Mouse (Mus musculus): ENCODE measurements around the gene Tvp23a.

Tvp23a gene

DNA sequence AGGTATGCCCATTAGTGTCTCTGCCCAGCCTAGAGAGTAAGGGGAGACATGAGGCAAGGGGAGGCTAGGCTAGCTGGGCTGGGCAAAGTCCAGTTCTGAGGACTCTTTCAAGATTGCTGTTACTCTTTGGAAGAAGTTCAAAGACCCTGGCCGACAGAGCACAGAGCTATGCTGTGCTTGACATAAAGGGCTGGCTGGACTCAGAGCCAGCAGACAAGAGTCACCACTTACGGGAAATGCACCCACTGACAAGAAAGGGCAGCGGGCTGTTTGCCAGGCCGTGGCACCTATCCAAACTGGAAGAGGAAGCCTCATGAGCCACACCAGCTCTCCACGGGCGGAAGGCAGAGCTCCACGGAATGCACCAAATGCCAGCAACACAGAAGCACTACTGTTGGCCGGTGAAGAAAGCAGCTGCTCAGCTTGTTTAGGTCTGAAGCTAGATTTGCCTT, 5.3 kb upstream of the Tvp23a start:
- DNase-seq = peak; percentile 20

DNA sequence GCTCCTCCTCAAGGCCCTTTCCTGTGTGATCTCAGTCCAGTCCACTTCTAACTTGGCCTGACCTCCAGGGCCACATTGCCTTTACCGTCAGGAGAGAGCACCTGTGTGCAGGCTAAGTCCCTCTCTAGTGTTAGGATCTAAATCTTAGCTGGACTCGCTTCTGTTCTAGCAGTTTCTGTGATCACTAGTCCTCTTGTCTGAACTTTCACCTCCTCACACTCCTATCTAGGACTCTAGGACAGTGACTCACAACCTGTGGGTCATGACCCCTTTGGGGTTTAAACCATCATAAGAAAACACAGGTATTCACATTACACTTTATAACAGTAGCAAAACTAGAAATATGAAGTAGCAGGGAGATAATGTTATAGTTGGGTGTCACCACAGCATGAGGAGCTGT, 4.7 kb upstream of the Tvp23a start:
- DNase-seq = no peak

DNA sequence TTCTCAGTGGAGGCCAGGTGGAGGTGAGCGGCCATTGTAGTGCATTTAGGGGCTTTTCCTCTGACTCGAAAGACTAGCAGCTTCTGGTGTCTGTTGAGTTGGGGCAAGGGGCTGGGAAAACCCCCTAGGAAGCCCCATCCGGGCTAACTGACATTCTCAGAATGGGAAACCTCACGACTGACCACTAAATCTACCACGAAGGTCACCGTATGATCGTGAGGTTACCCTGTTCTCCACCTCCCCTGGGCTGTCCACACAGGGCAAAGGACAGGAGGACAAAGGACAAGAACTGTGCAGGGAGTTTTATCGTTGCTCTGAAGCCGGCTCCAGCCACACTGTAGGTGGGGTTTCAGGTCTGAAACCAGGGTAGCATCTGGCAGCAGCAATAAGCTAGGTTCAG, 1.8 kb upstream of the Tvp23a start:
- no peak for DNase-seq

DNA sequence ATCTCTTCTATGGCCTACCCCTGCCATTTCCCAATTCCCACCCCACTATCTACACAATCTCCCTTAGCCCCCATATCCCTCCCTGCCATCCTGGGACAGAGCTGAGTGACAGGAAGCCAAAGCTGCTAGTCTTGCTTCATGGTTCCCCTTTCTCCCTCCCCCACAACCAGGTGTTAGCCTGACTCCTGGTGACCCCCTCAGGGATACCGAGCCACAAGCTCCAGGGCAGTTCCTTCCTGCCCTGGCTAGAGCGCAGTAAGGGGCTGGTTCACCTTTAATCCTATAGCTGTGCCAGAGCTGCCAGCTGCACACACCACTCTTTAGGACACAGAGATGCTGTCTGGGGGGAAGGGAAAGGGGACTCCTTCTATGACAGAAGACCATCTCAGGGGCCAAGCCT, 619 bp upstream of the Tvp23a start:
- DNase-seq = peak; percentile 8

DNA sequence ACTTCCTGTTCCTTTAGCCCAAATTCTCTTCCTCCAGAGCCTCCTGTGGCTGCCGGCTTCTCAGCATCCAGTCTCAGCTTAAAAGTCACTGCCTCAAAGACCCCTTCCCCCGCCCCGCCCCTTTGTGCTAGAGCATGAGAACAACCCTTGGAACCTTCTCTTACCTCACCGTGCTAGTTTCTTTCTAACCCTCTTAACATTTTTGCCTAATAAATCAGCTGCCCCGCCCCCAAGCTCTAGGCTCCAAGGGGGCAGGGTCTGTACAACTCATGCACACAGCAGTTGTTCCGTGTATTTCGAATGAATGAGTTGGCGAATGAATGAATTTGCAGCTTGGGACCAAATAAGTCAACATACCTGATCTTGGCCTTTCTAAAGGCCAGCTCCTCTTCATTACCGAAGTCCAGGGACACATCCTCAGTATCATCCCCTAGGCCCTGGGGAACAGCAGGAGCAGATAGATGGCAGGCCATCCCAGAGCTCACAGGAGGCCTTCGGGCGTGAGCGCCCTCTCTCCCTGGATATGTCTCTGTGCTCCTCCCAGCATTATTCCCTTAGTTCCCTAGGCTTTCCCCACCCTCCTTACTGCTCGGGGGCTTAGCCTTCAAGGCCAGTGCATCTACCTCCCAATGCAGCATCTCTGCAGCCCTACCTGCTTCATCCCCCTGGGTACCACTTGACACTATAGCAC, 444 bp downstream of the Tvp23a start:
- DNase-seq = no peak

DNA sequence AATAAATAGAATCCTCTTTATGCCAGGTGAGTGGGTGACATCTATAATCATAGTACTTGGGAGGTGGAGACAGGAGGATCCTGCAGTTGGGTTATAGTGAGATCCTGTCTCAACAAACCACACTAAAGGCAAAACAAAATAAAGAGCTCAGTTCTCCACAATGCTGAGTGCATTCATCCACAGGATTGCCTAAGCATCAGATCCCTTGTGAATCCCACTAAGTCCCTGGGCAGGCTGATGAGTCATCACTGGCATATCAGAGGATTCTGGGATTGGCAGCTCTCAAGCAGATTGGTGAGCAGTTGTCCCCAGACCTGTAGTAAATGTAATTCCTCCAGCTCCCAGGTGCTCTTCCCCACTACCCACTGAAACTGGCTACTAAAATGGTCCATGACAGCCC, 3.4 kb downstream of the Tvp23a start:
- no peak for DNase-seq

DNA sequence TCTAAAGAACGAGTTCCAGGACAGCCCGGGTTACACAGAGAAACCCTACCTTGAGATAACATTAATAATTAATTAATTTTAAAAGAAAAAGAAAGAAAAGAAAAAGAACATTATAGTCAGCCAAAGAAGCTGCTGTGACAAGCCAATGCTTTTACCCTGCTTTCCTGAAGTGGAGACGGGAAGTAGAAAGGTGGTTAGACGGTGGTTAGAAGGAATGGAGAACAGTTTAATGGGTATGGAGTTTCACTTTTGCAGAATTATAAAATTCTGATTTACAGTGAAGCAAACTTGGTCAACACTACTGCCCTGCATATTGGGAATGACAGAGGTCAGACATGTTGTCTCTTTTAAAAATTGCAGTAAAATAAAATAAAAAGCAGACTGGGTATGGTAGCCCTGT, 5.4 kb downstream of the Tvp23a start:
- DNase-seq = no peak

DNA sequence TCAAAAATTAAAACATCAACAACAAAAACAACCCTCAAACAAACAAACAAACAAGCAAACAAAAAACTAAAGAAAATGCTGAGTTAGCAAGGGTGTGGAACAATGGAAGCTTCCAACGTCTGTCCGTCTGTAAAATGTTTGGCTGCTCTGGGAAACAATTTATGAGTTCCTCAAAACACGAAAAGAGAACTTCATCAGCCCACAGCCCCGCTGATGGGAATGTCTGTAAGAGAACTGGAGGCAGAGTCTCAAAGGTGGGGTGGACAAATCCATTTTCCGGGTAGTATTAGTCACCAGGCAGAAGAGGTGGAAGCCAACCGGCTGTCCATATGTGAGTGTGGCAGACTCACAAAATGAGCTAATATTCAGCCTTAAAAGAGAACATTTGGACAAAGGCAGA, 5.8 kb downstream of the Tvp23a start:
- no peak for DNase-seq

DNA sequence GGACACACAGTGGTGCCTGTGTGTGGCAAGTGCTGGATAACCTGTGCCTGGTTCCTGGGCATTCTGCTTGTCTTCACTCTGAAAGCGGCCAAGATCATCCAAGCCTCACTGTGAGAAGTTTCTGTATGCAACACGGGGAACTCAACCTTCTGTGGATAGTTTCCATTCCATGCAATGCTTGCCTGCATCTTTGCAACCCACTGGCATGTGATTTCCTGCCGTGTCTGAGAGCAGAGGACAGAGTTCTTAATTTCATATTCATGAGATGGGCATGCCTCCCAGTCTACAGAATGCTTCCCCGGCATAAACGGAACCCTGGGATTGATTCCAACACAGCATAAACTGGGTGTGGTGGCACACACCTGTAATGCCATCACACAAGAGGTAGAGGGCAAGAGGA, 9.1 kb downstream of the Tvp23a start:
- DNase-seq = no peak

DNA sequence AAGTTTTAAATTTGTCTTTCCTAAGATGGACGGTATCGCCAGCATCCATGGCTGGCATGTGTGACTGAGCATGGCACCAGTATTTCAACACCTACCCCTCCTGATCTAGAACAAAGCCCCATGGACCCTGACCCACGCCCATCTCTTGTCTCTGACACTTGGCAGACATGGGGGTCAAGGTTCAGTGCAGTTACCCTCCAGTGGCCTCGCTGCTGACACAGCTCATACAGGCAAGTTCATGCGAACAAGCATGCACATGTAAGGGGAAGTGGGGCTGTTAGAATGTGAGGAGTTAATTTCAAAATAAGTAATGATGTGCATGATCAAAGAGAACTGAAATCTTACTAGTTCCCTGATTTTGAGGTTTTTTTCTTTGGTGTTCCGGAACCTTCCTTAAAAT, 11.0 kb downstream of the Tvp23a start:
- no peak for DNase-seq

DNA sequence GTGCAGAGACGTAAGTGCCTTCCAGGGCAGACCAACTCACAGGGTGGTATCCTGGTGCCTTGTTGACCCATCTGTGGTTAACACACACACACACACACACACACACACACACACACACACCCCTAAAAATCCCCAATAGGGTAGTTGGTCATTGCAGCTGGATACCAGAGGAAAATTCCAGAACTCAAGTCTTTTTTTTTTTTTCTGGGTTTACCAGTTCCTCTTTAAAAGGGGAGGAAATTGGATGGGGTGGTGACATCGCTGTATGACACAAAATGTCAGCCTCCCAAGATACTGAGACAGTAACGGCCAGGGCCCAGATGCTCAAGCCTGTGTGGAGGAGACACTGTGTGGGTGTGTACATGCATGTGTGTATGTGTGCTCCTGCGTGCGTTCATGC, 13.8 kb downstream of the Tvp23a start:
- no peak for DNase-seq

DNA sequence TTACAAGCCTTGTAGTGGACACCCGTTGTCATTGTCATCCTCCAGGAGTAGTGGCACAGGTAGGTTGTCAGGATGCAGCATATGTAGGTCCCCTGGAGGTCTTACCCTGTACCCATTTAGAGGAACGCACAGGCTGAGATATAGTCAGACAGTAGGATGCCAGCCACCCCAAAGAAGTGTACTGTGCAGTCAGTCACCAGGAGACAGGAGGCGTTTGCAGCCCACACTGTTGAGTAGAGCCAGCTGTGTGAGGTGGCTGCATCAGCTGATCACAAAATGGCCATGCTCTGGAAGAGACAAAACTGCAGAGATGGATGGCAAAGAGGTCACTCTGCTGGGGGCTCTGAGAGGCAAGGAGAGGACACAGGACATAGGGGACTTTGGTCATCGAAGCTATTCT, 14.8 kb downstream of the Tvp23a start:
- no peak for DNase-seq

DNA sequence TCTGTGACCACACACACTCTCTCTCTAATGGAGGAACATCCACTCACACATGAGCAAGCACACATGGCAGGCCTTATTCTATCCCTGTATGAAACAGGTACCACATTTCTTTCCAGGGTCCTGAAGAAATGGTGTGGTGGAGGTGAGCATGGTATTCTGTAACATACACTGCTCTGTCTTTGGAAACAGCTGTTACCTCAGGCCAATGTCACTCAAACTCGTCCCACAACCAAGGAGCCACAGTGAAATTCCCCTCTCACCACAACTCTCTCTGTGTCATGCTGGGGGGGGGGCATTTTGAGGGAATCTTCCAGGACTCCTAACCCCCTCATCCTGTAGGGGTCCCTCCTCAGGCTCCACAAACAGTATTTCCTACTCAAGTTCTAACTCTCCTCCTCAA, 15.3 kb downstream of the Tvp23a start:
- no peak for DNase-seq

DNA sequence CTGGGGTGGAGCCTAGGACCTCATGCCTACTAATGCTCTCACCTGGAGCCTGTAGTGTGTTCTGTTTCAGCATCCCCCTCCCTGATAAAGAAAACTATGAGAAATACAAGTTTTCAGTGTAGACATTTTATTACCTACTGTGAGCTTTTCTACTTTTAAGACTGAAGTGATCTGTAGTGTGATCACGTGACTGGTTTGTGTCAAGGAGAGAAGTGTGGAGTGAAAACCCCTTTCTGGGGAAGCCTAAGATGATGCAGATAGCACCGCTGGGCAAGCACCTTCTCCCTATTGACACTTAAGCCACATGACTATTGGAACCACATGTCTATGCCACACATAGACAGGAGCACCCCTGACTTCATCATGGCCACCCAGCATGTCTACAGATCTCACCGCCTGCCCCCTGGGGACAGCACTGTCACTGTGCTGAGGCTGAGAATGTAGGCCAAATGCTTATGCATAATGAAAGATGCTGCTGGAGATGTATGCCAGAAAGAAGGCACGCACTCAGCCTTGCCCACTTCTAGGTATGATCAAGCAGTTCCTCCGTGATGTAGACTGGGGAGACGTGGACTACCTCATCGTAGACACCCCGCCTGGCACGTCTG, 26.6 kb downstream of the Tvp23a start:
- no peak for DNase-seq

DNA sequence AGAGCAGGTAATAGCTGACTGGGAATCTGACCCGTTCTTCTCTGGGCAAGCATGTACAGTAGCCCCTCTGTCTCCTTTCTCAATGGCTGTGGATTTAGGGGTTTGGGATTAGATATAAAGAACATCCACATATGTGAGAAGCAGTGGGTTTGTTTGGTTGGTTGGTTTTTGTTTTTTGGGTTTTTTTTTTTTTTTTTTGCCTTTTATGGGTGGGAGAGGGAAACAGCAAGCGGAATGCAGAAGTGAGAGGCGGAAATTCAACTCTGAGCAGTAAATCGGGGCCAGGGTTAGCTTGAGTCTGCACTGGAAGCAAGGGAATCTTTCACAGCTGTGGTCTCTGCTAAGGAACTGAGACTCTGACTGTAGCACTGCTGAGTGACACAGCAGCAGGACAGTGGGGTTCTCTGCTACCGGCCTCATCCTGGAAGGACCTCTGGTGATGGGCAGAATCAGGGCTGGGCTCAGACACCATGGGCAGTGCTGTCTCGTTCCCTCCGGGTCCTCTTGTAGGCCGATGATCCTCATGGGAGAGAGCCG, 29.4 kb downstream of the Tvp23a start:
- DNase-seq = no peak

DNA sequence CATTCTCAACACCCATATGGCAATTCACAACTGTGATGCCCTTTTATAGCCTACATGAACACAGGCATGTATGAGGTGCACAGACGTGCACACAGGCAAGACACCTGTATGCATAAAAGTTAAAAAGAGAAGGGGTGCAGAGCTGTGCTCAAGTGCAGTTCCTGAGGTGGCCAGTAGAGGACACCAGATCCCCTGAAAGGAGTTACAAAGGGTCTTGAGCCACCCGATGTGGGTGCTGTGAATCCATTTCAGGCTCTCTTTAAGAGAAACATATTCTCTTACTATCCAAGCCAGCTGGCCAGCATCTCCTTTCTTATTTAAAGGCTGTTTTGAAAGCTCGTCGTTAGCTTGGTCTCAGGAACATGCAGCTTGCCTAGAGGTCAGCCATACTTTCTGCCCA, 30.3 kb downstream of the Tvp23a start:
- DNase-seq = no peak

DNA sequence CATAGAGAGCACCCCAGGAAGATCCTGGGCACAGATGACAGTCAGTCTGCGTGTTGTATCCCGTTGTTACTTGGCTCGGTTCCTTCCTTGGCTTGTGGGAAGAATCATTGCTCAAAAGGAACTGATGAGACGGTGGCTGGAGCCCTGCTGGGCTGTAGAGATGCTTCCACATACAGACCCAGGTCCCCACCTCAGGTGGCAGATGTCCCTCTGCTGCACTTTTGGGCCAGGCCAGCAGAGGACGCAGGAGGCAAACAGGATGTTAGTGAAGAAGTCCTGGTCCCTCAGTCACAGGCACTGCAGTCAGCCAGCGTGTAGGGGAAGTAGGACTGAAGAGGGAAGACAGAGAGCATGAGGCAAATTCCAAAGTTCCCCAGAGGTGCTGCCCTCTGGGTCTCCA, 31.2 kb downstream of the Tvp23a start:
- DNase-seq = peak; percentile 77

DNA sequence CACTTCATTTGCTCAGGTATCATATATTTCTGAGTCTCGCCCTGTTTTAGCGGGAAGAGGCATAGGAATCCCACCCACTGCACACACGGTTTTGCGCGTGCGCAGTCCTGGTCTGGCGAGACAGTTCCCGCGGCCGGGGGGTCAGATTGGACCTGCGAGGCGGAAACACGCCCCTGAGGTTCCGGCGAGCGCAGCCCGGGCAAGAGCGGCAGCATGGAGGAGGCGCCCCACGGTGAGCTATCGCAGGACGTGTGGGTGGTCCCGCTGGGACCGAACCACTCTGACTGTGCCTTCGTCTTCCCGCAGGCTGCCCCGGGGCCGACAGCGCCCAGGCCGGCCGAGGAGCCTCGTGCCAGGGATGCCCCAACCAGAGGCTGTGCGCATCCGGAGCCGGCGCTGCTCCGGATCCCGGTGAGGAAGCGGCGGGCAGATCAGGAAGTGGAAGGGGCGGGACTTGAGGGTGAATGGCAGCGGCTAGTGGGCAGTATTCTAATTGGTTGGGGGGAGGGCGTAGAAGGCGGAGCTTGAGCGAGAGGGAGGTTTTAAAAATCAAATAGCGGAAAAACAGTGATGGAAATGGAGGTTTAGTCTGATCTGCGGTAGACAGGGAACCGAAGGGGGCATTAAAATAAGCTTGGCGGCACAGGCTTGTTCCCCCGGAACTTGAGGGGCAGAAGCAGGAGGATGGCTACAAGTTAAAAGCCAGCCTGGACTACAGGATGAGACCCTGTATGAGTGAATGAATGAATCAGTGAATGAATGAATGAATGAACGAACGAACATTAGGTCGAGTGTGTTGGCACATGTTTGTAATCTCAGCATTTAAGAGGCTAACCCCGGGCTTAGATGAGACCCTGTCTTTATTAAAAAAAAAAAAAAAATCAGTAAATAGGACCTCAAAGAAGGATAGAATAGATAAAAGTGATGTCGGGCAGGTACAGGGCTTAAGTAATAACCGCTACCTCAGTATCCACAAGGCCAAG, 35.1 kb downstream of the Tvp23a start, which contains the start of gene Nubp1:
TSS of gene Nubp1 (plus strand) at position 185 of the 983 bp plus-strand sequence.
- peak; percentile 96 for DNase-seq

DNA sequence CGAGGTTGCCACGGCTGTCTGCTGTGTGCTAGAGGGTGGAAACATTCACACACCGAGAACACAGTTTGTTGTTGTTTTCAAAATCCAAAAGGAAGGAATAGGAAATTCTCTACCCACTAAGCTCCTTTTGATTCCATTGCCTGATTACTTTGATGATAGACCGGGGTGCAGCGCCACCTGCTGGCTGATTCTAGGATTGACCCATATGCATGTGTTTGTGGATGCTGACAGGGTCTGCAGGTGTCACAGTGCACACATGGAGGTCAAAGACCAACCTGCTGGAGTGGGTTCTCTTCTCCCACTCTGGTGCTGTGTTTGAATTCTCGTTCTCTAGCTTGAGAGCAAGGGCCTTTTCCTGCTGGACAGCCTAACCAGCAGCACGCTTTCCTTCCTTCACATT, 48.0 kb downstream of the Tvp23a start:
- DNase-seq = peak; percentile 81

DNA sequence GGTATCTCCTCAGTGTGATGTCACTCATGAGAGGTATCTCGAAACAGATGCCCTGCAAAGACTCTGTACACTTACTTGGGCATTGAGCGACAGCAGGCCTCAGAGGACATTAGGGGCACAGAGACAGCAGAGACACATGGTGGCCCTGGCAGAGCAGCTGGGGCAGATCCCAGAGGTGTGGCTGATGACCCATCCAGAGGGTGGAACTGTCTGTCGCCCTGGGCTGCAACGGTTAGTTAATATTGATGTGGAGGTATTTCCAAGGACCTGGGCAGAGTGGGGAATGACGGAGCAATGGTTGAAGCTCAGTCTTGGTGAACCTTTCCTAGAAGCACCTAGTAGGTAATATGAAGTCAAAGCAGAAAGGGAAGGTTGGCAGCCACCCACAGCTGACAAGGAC, 48.4 kb downstream of the Tvp23a start:
- no peak for DNase-seq

DNA sequence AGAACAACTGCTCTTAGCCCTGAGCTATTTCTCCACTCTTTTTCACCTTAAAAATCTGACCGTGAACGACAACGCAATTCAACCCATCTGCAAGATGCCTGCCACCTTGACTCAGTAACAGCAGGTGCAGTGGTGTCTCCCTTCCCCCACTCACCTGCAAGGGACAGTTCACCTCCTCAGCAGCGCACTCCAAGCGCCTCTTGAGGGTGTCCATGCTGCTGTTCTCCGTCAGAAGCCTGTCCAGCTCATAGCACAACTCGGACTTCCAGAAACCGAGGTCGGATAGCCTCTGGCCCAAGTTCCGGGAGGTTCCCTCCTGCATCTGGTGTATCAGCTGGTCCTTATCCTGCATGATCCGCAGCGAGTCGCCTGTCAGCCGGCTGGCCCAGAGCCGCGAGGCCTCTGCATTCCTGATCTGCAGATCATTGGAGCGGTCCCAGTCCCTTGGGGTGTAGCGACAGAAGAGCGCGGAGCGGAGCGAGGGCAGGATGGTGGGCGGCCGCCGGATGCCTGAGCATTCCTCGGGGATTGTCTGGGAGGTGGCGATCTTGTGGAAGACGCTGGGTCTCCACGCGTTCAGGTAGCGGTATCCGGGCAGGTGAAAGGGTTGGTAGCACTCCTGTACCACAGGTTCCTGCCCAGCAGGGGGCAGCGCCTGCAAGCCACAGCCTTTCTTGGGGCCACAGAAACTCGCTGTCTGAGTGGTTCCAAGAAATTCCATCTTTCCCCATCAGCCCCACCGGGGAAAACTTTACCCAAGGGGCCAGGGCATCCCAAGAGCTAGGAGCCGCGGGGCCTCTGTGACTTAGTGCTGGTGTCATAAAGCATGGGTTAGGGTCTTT, 52.2 kb downstream of the Tvp23a start, which contains the start of gene Tekt5:
TSS of gene Tekt5 (minus strand) at position 792 of the 842 bp plus-strand sequence.
- peak; percentile 43 for DNase-seq

DNA sequence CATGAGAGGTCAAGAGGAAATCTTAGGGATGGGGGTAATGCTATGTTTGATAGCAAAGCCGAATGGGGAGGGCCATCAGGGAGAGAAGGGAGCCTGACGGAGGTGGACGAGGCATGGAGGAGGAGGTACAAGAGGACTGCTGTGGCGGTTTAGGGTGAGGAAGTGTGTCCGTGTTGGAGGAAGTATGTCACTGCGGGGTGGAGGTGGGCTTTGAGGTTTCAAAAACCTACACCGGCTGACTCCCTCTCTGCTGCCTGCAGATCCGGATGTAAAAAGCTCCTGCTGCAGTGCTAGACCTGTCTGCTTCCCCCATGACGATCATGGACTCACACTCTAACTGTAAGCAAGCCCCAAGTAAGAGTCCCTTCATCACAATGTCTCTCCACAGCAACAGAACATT, 54.6 kb downstream of the Tvp23a start:
- DNase-seq = no peak

All from cerebellum, adult 8-10 months (tissue).